Mouse (Mus musculus) left cerebral cortex, adult 18-20 months (tissue): ENCODE data around the gene Cdsn. TPM values are rescaled to one million over a fixed set of nuclear protein-coding genes. Genes with fewer than 3 reads are reported as not detected.

ENCODE experiments used
- total RNA-seq, 2 experiments: library from RNA; stranded (reverse); gene quantifications; 2 replicates each; pipeline ENCODE4 v1.2.3; 2021

Gene Cdsn
- total RNA-seq, 2 experiments from 2014 or later, result 1.00 to 1.7 TPM

Other genes starting within 250 kb of the Cdsn start
- gene H2-Q1, start 231.7 kb upstream of the Cdsn start, total RNA-seq, result 1 to 10 TPM in 1 of 2 experiments, under 1 TPM in 1; 0.79 to 1.2 TPM
- under 1 TPM; 0.44 to 0.82 TPM for gene H2-Q2, start 209.9 kb upstream of the Cdsn start, total RNA-seq
- gene H2-Q4, start 172.5 kb upstream of the Cdsn start, total RNA-seq, result 1 to 10 TPM; 2.9 to 4.1 TPM
- gene H2-Q6, start 127.3 kb upstream of the Cdsn start, total RNA-seq, result 1 to 10 TPM in 1 of 2 experiments, under 1 TPM in 1; 0.96 to 1.4 TPM
- gene H2-Q7, start 113.0 kb upstream of the Cdsn start, total RNA-seq, result 1 to 10 TPM in 1 of 2 experiments, under 1 TPM in 1; 0.53 to 1.4 TPM
- gene H2-Q10, start 82.0 kb upstream of the Cdsn start, total RNA-seq, result under 1 TPM; 0.33 to 0.46 TPM
- not detected for gene Pou5f1, start 46.1 kb upstream of the Cdsn start, total RNA-seq
- 10 to 100 TPM; 10.1 to 13.7 TPM for gene Tcf19, start 35.3 kb upstream of the Cdsn start, total RNA-seq
- gene Cchcr1, start 35.0 kb upstream of the Cdsn start, total RNA-seq, result 10 to 100 TPM; 14.2 to 16.2 TPM
- gene Psors1c2, start 18.9 kb upstream of the Cdsn start, total RNA-seq, result under 1 TPM; 0.44 to 0.84 TPM
- gene 2300002M23Rik, start 15.3 kb downstream of the Cdsn start, total RNA-seq, result not detected
- not detected for gene Sfta2, start 49.4 kb downstream of the Cdsn start, total RNA-seq
- gene Gm9573, start 74.5 kb downstream of the Cdsn start, total RNA-seq, result not detected
- gene Mucl3, start 91.6 kb downstream of the Cdsn start, total RNA-seq, result not detected
- 10 to 100 TPM; 34.3 to 35.1 TPM for gene Vars2, start 115.5 kb downstream of the Cdsn start, total RNA-seq
- gene Gtf2h4, start 121.6 kb downstream of the Cdsn start, total RNA-seq, result 10 to 100 TPM; 26.7 to 37.5 TPM
- 10 to 100 TPM; 49.0 to 51.5 TPM for gene Ddr1, start 152.5 kb downstream of the Cdsn start, total RNA-seq